Mouse (Mus musculus) midbrain, embryonic 10.5 days (tissue): ENCODE data around the gene Dkk1. TPM values are rescaled to one million over a fixed set of nuclear protein-coding genes. Genes with fewer than 3 reads are reported as not detected.

Source experiments
- DNase-seq: peaks from one replicate; pipeline ENCODE4 v3.0.0-alpha.2; 2017; ENCODE audit warnings: low spot score
- H3K27ac ChIP-seq: fragments of 300-500 bp; sonication (generic); replicated peaks from 2 replicates; pipeline ENCODE4 v1.5.1; 2016; ENCODE audit warnings: mild to moderate bottlenecking
- H3K27me3 ChIP-seq: fragments of 300-500 bp; sonication (generic); 2 replicates; pipeline ENCODE4 v1.6.1; 2016; ENCODE audit warnings: low read depth, mild to moderate bottlenecking; ENCODE audit not compliant: poor library complexity, severe bottlenecking
- H3K36me3 ChIP-seq: fragments of 300-500 bp; sonication (generic); 2 replicates; pipeline ENCODE4 v1.6.1; 2016; ENCODE audit warnings: mild to moderate bottlenecking, moderate library complexity
- H3K4me1 ChIP-seq: fragments of 300-500 bp; sonication (generic); 2 replicates; pipeline ENCODE4 v1.6.1; 2016
- H3K4me3 ChIP-seq: fragments of 300-500 bp; sonication (generic); 2 replicates; pipeline ENCODE4 v1.5.1; 2016; ENCODE audit warnings: mild to moderate bottlenecking, moderate library complexity
- H3K9me3 ChIP-seq: fragments of 300-500 bp; sonication (generic); replicated peaks from 2 replicates; pipeline ENCODE4 v1.6.1; 2016; ENCODE audit warnings: mild to moderate bottlenecking
- WGBS: fragments of 180-500 bp; shearing (Covaris S2); methylation state at CpG from one replicate; pipeline ENCODE4 v1.1.7; 2016; 5-methylcytosine and 5-hydroxymethylcytosine counted together
- polyA plus RNA-seq: library from polyadenylated mRNA; unstranded; fragments of >200 nt; fragmentation: Nextera tagmentation; extraction: Ambion mirVana; gene quantifications from 2 replicates; pipeline ENCODE4 v1.2.1, GENCODE M21; 2016

Dkk1 gene
- polyA plus RNA-seq, 1 experiment from 2014 or later, result 11.1 TPM

DNA sequence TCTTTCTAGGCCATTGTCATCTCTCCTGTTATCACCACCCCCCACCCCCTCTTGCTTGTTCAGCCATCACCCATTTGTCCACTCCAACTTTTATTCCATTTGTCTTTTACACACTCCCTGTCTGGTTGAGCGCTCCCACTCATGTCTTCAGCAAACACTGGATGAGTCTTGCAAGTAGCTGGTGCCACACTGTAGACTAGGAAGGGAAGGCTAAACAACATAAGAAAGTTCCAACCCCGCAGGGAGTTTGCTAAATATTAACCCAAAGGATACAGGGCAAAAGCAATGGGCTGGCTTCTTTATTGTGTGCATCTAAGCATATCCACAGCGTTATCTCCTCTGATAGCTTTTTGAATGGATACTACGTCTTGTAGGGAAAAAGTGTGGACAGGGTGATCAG lies 39.0 kb downstream of the Dkk1 start:
- WGBS, result 88% methylated on average over 4 of the region's 4 CpGs
- Histone ChIP-seq H3K36me3 (no peaks in the 10 kb centered on the region), H3K4me3 (no peak overlapping the region), H3K4me1 (peaks cover 15% of the 10 kb centered on the region), H3K27ac (no peak overlapping the region), H3K9me3 (no peaks in the 10 kb centered on the region), H3K27me3 (peaks cover 82% of the 10 kb centered on the region)
- DNase-seq, result no peak

DNA sequence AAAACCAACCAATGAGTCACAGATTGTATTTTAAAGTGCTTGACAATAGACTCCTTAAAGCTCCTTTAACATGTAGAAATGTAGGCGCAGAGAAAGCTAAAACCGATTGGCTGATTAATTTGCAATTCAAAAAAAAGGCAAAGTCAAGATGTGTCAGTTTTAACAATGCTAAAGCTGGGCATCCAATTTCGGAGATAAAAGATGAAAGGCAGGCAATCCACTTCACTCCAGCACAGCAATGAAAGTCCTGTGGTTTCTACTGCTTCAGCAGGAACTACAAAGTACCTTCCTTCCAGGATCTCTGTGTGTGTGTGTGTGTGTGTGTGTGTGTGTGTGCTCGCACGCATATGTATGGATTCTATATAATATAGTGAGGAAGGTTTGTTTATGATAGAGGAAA lies 44.0 kb downstream of the Dkk1 start:
- no peak for DNase-seq
- Histone ChIP-seq H3K27me3 (peaks cover 81% of the 10 kb centered on the region), H3K36me3 (no peaks in the 10 kb centered on the region), H3K4me1 (peaks cover 24% of the 10 kb centered on the region), H3K9me3 (no peaks in the 10 kb centered on the region), H3K27ac (no peak overlapping the region), H3K4me3 (peak overlapping the region; percentile 33)
- WGBS, result 11% methylated on average over 5 of the region's 5 CpGs
